Mouse (Mus musculus): ENCODE measurements around the gene Olfr743.
"Not testable (repeated sequence)": the region's sequence is repeated elsewhere in the genome, so short reads cannot be mapped to it uniquely, and the experiment has no call there.

The Olfr743 gene

GRCm38 (mm10) chr14:50521539-50521938, at the start of gene Olfr743:
Gene Olfr743 (plus strand): TSS chr14:50521839.
- no peak for DNase-seq (ENCODE audit: low spot score in 2 of 2)

- no peak for DNase-seq (ENCODE audit: low spot score in 2 of 2)
These were observed 49.2 kb upstream of the Olfr743 start, which contains the start of gene Olfr741 for GRCm38 (mm10) chr14:50472438-50472837. Gene Olfr741 (plus strand): TSS chr14:50472738.

- no peak for DNase-seq (ENCODE audit: low spot score in 2 of 2)
These were observed 43.2 kb upstream of the Olfr743 start for GRCm38 (mm10) chr14:50478406-50478805.

GRCm38 (mm10) chr14:50503300-50503699, 18.3 kb upstream of the Olfr743 start, which contains the start of gene Olfr742:
Gene Olfr742 (plus strand): TSS chr14:50503600.
- no peak for DNase-seq (ENCODE audit: low spot score in 2 of 2)

- DNase-seq (ENCODE audit: low spot score in 2 of 2) = no peak
These were observed 31.1 kb downstream of the Olfr743 start for GRCm38 (mm10) chr14:50552734-50553133.

GRCm38 (mm10) chr14:50573056-50573455, 51.4 kb downstream of the Olfr743 start:
- DNase-seq (ENCODE audit: low spot score in 2 of 2) = not testable (repeated sequence)
